Mouse (Mus musculus) kidney, embryonic 16.5 days (tissue): Measurements from ENCODE around the gene Cracr2a. TPM values are rescaled to one million over a fixed set of nuclear protein-coding genes. Genes with fewer than 3 reads are reported as not detected.

ENCODE experiments used
- ATAC-seq: fragments of 200-750 bp; cut with Nextera tagmentation; 2 replicates; pipeline ENCODE4 v1.8.0; 2017; ENCODE audit warnings: moderate TSS enrichment; ENCODE audit not compliant: low FRiP score, low TSS enrichment
- H3K27ac ChIP-seq: fragments of 300-500 bp; sonication (generic); 2 replicates; pipeline ENCODE4 v1.5.1; 2014; ENCODE audit warnings: low read length
- H3K27me3 ChIP-seq: fragments of 300-500 bp; sonication (generic); 2 replicates; pipeline ENCODE4 v1.6.1; 2014; ENCODE audit warnings: low read length, control low read depth, mixed read lengths; ENCODE audit not compliant: insufficient read depth
- H3K36me3 ChIP-seq: fragments of 300-500 bp; sonication (generic); 2 replicates; pipeline ENCODE4 v1.6.1; 2014; ENCODE audit warnings: low read length, control low read depth, mixed read lengths; ENCODE audit not compliant: insufficient read depth
- H3K4me1 ChIP-seq: fragments of 300-500 bp; sonication (generic); 2 replicates; pipeline ENCODE4 v1.6.1; 2014; ENCODE audit warnings: low read length, control low read depth, mixed read lengths; ENCODE audit not compliant: insufficient read depth
- H3K4me2 ChIP-seq: fragments of 300-500 bp; sonication (generic); replicated peaks from 2 replicates; pipeline ENCODE4 v1.6.1; 2014; ENCODE audit warnings: low read depth, low read length
- H3K4me3 ChIP-seq: fragments of 300-500 bp; sonication (generic); 2 replicates; pipeline ENCODE4 v1.5.1; 2014; ENCODE audit warnings: mild to moderate bottlenecking, low read length
- H3K9ac ChIP-seq: fragments of 300-500 bp; sonication (generic); replicated peaks from 2 replicates; pipeline ENCODE4 v1.6.1; 2014; ENCODE audit warnings: low read length
- H3K9me3 ChIP-seq: fragments of 300-500 bp; sonication (generic); 2 replicates; pipeline ENCODE4 v1.6.1; 2016; ENCODE audit warnings: low read length, control low read depth
- WGBS: fragments of 180-500 bp; shearing (Covaris S2); extraction: QIAGEN DNeasy Blood & Tissue Kit; methylation state at CpG from one replicate; pipeline ENCODE4 v1.1.7; 2014; 5-methylcytosine and 5-hydroxymethylcytosine counted together
- polyA plus RNA-seq: library from polyadenylated mRNA; unstranded; fragments of >200 nt; fragmentation: Nextera tagmentation; extraction: Ambion mirVana; gene quantifications from 2 replicates; pipeline ENCODE4 v1.2.1, GENCODE M21; 2015

Gene Cracr2a
- polyA plus RNA-seq, 1 experiment from 2014 or later = 2.0 TPM

- Histone ChIP-seq H3K27me3 (no peaks in the 10 kb centered on the region), H3K4me2 (no peak overlapping the region), H3K9me3 (no peaks in the 10 kb centered on the region), H3K9ac (no peak overlapping the region), H3K4me3 (no peak overlapping the region), H3K36me3 (no peaks in the 10 kb centered on the region), H3K27ac (no peak overlapping the region), H3K4me1 (peaks cover 6% of the 10 kb centered on the region; the same call in 1 of the 2 replicates)
- WGBS = 53% methylated on average over 8 of the region's 8 CpGs
- ATAC-seq = no peak
These were observed 80.1 kb downstream of the Cracr2a start for GRCm38 (mm10) chr6:127641077-127641801.

DNA sequence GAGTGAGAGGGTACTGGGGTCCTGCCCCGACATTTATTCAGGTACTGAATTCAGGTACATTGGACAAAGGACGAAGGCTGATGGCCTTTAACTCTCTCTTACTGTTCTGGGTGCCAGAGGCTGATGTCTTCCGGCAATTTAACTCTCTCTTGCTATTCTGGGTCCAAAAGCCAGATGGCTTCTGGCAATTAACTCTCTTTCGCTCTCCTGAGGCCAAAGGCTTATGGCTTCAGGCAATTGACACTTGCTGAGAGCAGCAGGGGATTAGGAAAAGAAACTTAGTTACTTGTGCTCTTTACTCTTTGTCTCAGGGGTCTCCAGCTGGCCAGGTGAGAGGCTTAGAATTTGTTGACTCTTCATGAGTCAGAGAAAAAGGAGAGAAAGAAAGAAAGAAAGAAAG, 94.8 kb downstream of the Cracr2a start:
- 37% methylated on average over 4 of the region's 4 CpGs for WGBS
- H3K4me1 ChIP-seq = no peaks in the 10 kb centered on the region
- no peak overlapping the region for H3K4me2 ChIP-seq
- H3K27me3 ChIP-seq = no peaks in the 10 kb centered on the region
- no peak overlapping the region for H3K9ac ChIP-seq
- ATAC-seq = no peak
- no peak overlapping the region for H3K27ac ChIP-seq
- H3K4me3 ChIP-seq = no peak overlapping the region
- no peaks in the 10 kb centered on the region for H3K36me3 ChIP-seq
- H3K9me3 ChIP-seq = 0 out of 2 replicates have a peak, but pooled peaks cover 2% of the 10 kb centered on the region

DNA sequence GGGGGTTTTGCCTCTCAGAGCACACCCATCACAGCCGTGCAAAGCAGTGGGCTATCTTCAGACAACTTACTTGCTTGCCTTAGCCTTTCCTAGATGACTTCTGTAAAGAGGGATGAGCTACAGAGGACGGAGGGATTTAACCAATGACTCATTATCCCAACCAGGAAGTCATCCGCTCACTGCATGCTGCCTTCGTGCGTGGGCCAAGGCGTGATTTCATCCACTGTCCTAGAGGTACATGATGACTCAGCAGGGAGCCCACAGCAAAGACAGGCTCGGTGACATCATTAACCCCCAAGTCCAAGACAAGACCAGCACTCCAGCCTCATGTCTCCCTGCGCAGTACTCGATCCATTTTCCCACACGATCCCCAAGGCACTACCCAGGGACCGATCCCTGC, 96.0 kb downstream of the Cracr2a start:
- H3K36me3 ChIP-seq = no peaks in the 10 kb centered on the region
- H3K4me1 ChIP-seq = 0 out of 2 replicates have a peak, but pooled peaks cover 3% of the 10 kb centered on the region
- H3K4me2 ChIP-seq = no peak overlapping the region
- no peak overlapping the region for H3K4me3 ChIP-seq
- no peak overlapping the region for H3K27ac ChIP-seq
- 94% methylated on average over 11 of the region's 11 CpGs for WGBS
- ATAC-seq = no peak
- H3K27me3 ChIP-seq = no peaks in the 10 kb centered on the region
- 0 out of 2 replicates have a peak, but pooled peaks cover 2% of the 10 kb centered on the region for H3K9me3 ChIP-seq
- H3K9ac ChIP-seq = no peak overlapping the region

GRCm38 (mm10) chr6:127659472-127659871, 98.3 kb downstream of the Cracr2a start:
- no peak for ATAC-seq
- Histone ChIP-seq H3K4me1 (0 out of 2 replicates have a peak, but pooled peaks cover 3% of the 10 kb centered on the region), H3K4me2 (no peak overlapping the region), H3K36me3 (no peaks in the 10 kb centered on the region), H3K4me3 (no peak overlapping the region), H3K27ac (no peak overlapping the region), H3K9me3 (0 out of 2 replicates have a peak, but pooled peaks cover 2% of the 10 kb centered on the region), H3K27me3 (no peaks in the 10 kb centered on the region), H3K9ac (no peak overlapping the region)
- WGBS = 46% methylated on average over 5 of the region's 5 CpGs

GRCm38 (mm10) chr6:127659966-127660365, 98.8 kb downstream of the Cracr2a start:
- Histone ChIP-seq H3K36me3 (no peaks in the 10 kb centered on the region), H3K9ac (no peak overlapping the region), H3K27ac (no peak overlapping the region), H3K27me3 (no peaks in the 10 kb centered on the region), H3K4me2 (no peak overlapping the region), H3K9me3 (0 out of 2 replicates have a peak, but pooled peaks cover 2% of the 10 kb centered on the region), H3K4me1 (0 out of 2 replicates have a peak, but pooled peaks cover 3% of the 10 kb centered on the region), H3K4me3 (no peak overlapping the region)
- WGBS = 72% methylated on average over 4 of the region's 4 CpGs
- ATAC-seq = no peak

- H3K9ac ChIP-seq = no peak overlapping the region
- H3K4me2 ChIP-seq = no peak overlapping the region
- no peaks in the 10 kb centered on the region for H3K27me3 ChIP-seq
- H3K4me1 ChIP-seq = 0 out of 2 replicates have a peak, but pooled peaks cover 3% of the 10 kb centered on the region
- H3K4me3 ChIP-seq = no peak overlapping the region
- ATAC-seq = no peak
- H3K27ac ChIP-seq = no peak overlapping the region
- no peaks in the 10 kb centered on the region for H3K36me3 ChIP-seq
- H3K9me3 ChIP-seq = 0 out of 2 replicates have a peak, but pooled peaks cover under 1% of the 10 kb centered on the region
- WGBS = 78% methylated on average over 7 of the region's 7 CpGs
These were observed 100.7 kb downstream of the Cracr2a start for GRCm38 (mm10) chr6:127661717-127662292.

DNA sequence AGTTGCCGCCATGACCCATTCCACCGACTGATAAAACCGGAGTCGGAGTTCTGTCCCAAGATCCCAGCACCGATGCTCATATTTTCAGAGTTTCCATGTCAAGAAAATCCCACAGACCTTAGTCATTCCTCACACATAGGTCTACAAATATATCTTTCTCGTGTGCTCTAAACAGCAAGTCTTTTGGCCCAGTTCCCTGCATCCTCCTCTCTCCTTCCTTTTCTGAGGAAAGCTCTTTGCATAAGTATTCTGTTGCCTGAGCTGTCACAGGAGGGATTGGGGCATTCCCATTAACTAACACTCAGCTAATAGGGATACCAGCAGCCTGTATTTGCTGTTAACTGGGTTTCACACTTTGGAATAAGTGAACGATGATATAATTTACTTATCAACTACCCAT, 102.1 kb downstream of the Cracr2a start:
- no peak overlapping the region for H3K4me2 ChIP-seq
- H3K36me3 ChIP-seq = no peaks in the 10 kb centered on the region
- WGBS = 79% methylated on average over 7 of the region's 7 CpGs
- no peak overlapping the region for H3K4me3 ChIP-seq
- no peak overlapping the region for H3K9ac ChIP-seq
- no peaks in the 10 kb centered on the region for H3K27me3 ChIP-seq
- 0 out of 2 replicates have a peak, but pooled peaks cover 3% of the 10 kb centered on the region for H3K4me1 ChIP-seq
- H3K27ac ChIP-seq = no peak overlapping the region
- no peak for ATAC-seq
- no peaks in the 10 kb centered on the region for H3K9me3 ChIP-seq

GRCm38 (mm10) chr6:127669313-127669712, 108.2 kb downstream of the Cracr2a start:
- H3K4me2 ChIP-seq = no peak overlapping the region
- H3K27me3 ChIP-seq = no peaks in the 10 kb centered on the region
- no peak for ATAC-seq
- H3K4me3 ChIP-seq = no peak overlapping the region
- no peaks in the 10 kb centered on the region for H3K36me3 ChIP-seq
- H3K9ac ChIP-seq = no peak overlapping the region
- H3K27ac ChIP-seq = no peak overlapping the region
- no peaks in the 10 kb centered on the region for H3K9me3 ChIP-seq
- H3K4me1 ChIP-seq = no peaks in the 10 kb centered on the region
- WGBS = 66% methylated on average over 4 of the region's 4 CpGs

DNA sequence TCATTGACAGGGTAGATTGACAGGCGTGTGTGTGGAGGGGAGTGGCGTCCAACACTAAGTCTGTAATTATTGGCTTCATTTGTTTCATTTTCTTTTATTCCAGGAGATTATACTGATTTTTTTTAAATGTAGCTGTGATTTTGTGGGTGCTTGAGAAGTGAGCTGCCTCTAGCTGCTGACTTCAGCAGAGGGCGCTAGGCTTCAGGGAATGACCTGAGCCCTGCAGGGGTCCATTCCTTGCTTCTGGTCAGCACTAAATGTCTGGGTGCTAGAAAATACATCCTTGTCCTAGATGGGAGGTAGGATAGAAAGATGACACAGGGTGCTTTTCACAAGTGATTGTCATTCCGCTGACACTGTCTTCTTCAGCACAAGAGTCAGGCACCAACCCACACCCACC, 108.9 kb downstream of the Cracr2a start:
- Histone ChIP-seq H3K4me1 (no peaks in the 10 kb centered on the region), H3K36me3 (no peaks in the 10 kb centered on the region), H3K4me3 (no peak overlapping the region), H3K9me3 (no peaks in the 10 kb centered on the region), H3K27ac (no peak overlapping the region), H3K9ac (no peak overlapping the region), H3K4me2 (no peak overlapping the region), H3K27me3 (no peaks in the 10 kb centered on the region)
- ATAC-seq = no peak
- 92% methylated on average over 4 of the region's 4 CpGs for WGBS

DNA sequence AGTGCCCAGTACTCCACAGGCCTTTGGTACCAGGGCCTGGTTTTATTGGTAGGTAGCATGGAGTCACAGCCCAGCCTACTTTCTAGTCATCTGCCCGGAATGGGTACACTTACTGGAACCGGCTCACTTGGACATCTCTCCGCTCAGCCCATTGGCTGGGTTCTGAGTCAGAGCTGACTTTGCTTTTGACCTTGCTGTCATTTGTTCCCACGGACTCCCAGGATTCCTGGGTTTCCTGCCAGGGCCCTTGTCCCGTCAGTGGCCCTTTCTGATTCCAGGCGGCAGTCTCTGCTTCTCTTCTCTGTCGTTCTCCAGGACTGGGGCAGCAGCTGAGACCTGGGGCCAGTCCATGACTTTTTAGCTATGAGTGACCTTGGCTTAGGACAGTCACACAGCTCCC, 110.9 kb downstream of the Cracr2a start:
- Histone ChIP-seq H3K9me3 (no peaks in the 10 kb centered on the region), H3K4me2 (no peak overlapping the region), H3K9ac (no peak overlapping the region), H3K4me3 (no peak overlapping the region), H3K27ac (no peak overlapping the region), H3K36me3 (no peaks in the 10 kb centered on the region), H3K27me3 (no peaks in the 10 kb centered on the region), H3K4me1 (no peaks in the 10 kb centered on the region)
- ATAC-seq = no peak
- 78% methylated on average over 7 of the region's 7 CpGs for WGBS
